Mouse (Mus musculus) myocyte (in vitro differentiated cells): ENCODE data around the gene 1700025F22Rik.

Experiments used
- CEBPB ChIP-seq: IDR thresholded peaks from 2 replicates; pipeline ENCODE4 v1.6.1; 2011; ENCODE audit warnings: mild to moderate bottlenecking, moderate library complexity; ENCODE audit not compliant: poor library complexity, insufficient read depth, severe bottlenecking
- E2F4 ChIP-seq: IDR thresholded peaks from one replicate; pipeline ENCODE4 v1.6.1; 2011; ENCODE audit warnings: mild to moderate bottlenecking, control low read depth, moderate library complexity; ENCODE audit not compliant: insufficient read depth
- MYOG ChIP-seq, 3 experiments: IDR thresholded peaks; one replicate each; pipeline ENCODE4 v1.6.1; 2011; ENCODE audit warnings: control low read depth in 2 of 3, low read depth in 2 of 3, mild to moderate bottlenecking in 2 of 3; ENCODE audit not compliant: insufficient read length in 2 of 3, control insufficient read depth in 1 of 3, insufficient read depth in 1 of 3
- POLR2A ChIP-seq: IDR thresholded peaks from one replicate; pipeline ENCODE4 v1.6.1; 2011; ENCODE audit warnings: low read depth, mild to moderate bottlenecking, control low read depth, moderate library complexity; ENCODE audit not compliant: insufficient read length

DNA sequence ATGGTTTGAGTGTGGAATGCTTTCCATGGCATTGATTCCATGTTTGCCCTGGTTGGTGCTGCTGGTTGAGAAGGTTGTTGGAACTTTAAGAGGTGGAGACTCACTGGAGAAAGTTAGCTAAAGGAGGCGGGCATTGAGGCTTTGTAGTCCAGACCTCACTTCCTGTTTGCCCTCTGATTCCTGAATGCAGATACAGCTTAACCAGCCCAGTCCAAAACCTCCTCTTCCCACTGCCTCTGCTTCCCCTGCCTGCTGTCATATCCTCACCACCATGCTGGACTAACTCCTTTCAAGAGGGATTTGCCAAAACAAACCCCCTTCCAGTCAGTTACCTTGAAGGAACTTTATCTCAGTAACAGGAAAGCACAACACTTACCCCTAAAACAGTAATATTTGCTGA, 27.4 kb upstream of the 1700025F22Rik start:
- no peak for TF ChIP-seq E2F4
- TF ChIP-seq POLR2A = no peak
- TF ChIP-seq MYOG (IDR thresholded peaks at IDR 0.05; ENCODE audit: control insufficient read depth in 1 of 3, insufficient read depth in 1 of 3, insufficient read length in 2 of 3, low read depth in 2 of 3) = no peak
- no peak for TF ChIP-seq CEBPB
